Mouse (Mus musculus) macrophage (primary cell): ENCODE data around the gene P2rx5. TPM values are rescaled to one million over a fixed set of nuclear protein-coding genes. Genes with fewer than 3 reads are reported as not detected.

Source experiments
- H3K27ac ChIP-seq: fragments of 350-480 bp; formaldehyde crosslinking; 2 replicates; pipeline ENCODE4 v1.9.0; 2021
- H3K36me3 ChIP-seq: fragments of 350-480 bp; formaldehyde crosslinking; 2 replicates; pipeline ENCODE4 v1.9.0; 2021; ENCODE audit errors: inconsistent target
- H3K4me3 ChIP-seq: fragments of 350-480 bp; formaldehyde crosslinking; 2 replicates; pipeline ENCODE4 v1.9.0; 2021; ENCODE audit errors: inconsistent target
- H3K79me2 ChIP-seq: fragments of 350-480 bp; formaldehyde crosslinking; 2 replicates; pipeline ENCODE4 v1.9.0; 2021; ENCODE audit errors: inconsistent target
- WGBS: methylation state at CpG from one replicate; pipeline ENCODE4 v1.1.7; 2026; ENCODE audit warnings: inconsistent platforms; ENCODE audit not compliant: missing documents; 5-methylcytosine and 5-hydroxymethylcytosine counted together
- polyA plus RNA-seq: library from polyadenylated mRNA; stranded (reverse); fragments of 250-400 nt; gene quantifications from 3 replicates; pipeline ENCODE4 v1.2.4, GENCODE M21; 2018; ENCODE audit warnings: inconsistent platforms

Gene P2rx5
- polyA plus RNA-seq, 1 experiment from 2014 or later = 0.42 TPM

- H3K4me3 ChIP-seq = no peak overlapping the region
- no peak overlapping the region for H3K27ac ChIP-seq
- H3K79me2 ChIP-seq = no peaks in the 10 kb centered on the region
- no peaks in the 10 kb centered on the region for H3K36me3 ChIP-seq
- WGBS = 85% methylated on average over 6 of the region's 6 CpGs
These were observed 5.2 kb upstream of the P2rx5 start for GRCm38 (mm10) chr11:73155071-73155470.

- H3K36me3 ChIP-seq = no peaks in the 10 kb centered on the region
- WGBS = 54% methylated on average over 6 of the region's 6 CpGs
- no peak overlapping the region for H3K4me3 ChIP-seq
- no peak overlapping the region for H3K27ac ChIP-seq
- H3K79me2 ChIP-seq = no peaks in the 10 kb centered on the region
These were observed 585 bp downstream of the P2rx5 start for GRCm38 (mm10) chr11:73160811-73161200.

DNA sequence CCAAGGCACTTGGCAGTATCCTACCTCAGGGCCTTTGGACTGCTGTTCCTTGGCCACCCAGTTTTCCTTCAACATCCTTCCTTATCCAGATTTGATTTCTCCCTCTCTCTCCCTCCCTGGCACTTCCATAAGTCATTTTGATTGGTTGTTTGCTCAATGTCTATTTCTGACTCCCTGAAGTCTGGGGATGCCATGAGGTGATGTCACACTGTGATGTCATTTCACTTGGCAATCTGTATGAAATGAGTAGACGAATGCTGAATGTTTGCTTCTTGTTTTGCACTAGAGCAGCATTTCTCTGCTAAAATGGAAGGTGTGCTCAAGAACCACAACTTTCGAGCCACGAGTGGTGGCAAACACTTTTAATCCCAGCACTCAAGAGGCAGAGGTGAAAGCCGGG is 1.4 kb downstream of the P2rx5 start:
- Histone ChIP-seq H3K4me3 (no peak overlapping the region), H3K79me2 (no peaks in the 10 kb centered on the region), H3K27ac (no peak overlapping the region), H3K36me3 (no peaks in the 10 kb centered on the region)
- 80% methylated on average over 4 of the region's 4 CpGs for WGBS

- H3K27ac ChIP-seq = no peak overlapping the region
- 3% methylated on average over 5 of the region's 5 CpGs for WGBS
These were observed 2.1 kb downstream of the P2rx5 start for GRCm38 (mm10) chr11:73162284-73162683.

GRCm38 (mm10) chr11:73168071-73168470 is 7.8 kb downstream of the P2rx5 start:
- Histone ChIP-seq H3K36me3 (no peaks in the 10 kb centered on the region), H3K79me2 (peaks cover 15% of the 10 kb centered on the region; the same call in 1 of the 2 replicates), H3K4me3 (no peak overlapping the region), H3K27ac (no peak overlapping the region)
- 96% methylated on average over 8 of the region's 8 CpGs for WGBS

More at GRCm38 (mm10) chr11:73162284-73162683, 2.1 kb downstream of the P2rx5 start:
- no peak overlapping the region for H3K4me3 ChIP-seq
- H3K36me3 ChIP-seq = no peaks in the 10 kb centered on the region
- no peaks in the 10 kb centered on the region for H3K79me2 ChIP-seq

- WGBS = 83% methylated on average over 6 of the region's 6 CpGs
These were observed 8.4 kb downstream of the P2rx5 start for GRCm38 (mm10) chr11:73168576-73168975.

DNA sequence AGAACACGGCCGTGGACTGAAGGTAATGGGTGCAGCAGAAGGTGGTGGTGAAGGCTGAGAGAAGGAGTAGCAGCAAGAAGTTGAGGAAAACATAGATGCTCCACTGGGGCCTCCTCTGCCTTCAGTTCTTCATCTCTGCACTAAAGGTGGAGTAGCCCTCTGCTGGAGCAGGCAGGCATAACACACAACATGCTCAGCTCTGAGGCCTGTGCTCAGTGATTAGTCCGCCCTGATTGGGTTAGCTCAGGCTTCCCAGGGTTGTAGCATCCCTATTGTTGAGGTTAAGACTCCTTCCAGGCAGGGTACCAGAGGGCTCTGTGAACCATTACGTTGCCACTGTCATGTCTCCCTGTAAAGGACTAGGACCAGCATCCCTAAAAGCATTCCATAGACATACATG is 9.0 kb downstream of the P2rx5 start:
- WGBS = 69% methylated on average over 4 of the region's 4 CpGs
- no peak overlapping the region for H3K4me3 ChIP-seq
- H3K79me2 ChIP-seq = peaks cover 27% of the 10 kb centered on the region
- no peaks in the 10 kb centered on the region for H3K36me3 ChIP-seq
- H3K27ac ChIP-seq = no peak overlapping the region

More at GRCm38 (mm10) chr11:73168576-73168975, 8.4 kb downstream of the P2rx5 start:
- no peak overlapping the region for H3K27ac ChIP-seq
- peaks cover 20% of the 10 kb centered on the region for H3K79me2 ChIP-seq
- no peak overlapping the region for H3K4me3 ChIP-seq
- H3K36me3 ChIP-seq = no peaks in the 10 kb centered on the region

DNA sequence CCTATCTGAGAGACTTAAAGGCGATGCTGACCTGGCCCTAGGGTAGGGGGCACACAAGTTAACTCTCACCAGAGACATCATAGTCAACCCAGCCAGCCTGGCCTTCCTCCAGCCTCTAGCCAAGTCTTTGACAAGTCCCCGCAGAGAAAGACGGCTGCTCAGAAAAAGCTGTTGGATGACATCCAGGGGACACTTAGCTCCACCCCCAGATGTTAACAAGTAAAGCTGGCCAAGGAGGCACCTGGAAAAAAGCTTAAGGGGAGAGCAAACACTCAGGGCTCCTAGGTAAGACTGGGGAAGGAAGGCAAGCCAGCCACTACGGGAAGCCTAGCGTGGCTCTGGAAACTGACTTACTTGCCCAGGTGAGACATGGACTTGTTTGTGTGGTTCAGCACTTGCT is 12.0 kb downstream of the P2rx5 start:
- Histone ChIP-seq H3K27ac (no peak overlapping the region), H3K4me3 (no peak overlapping the region), H3K36me3 (no peaks in the 10 kb centered on the region), H3K79me2 (peaks cover 50% of the 10 kb centered on the region)
- WGBS = 60% methylated on average over 5 of the region's 5 CpGs

GRCm38 (mm10) chr11:73175612-73176011 is 15.4 kb downstream of the P2rx5 start:
- 36% methylated on average over 8 of the region's 8 CpGs for WGBS
- Histone ChIP-seq H3K36me3 (no peaks in the 10 kb centered on the region; the same call in 1 of the 2 replicates), H3K4me3 (peak overlapping the region; percentile 93), H3K27ac (0 out of 2 replicates have a peak overlapping the region, but pooled peaks have one; percentile 17), H3K79me2 (peaks cover 78% of the 10 kb centered on the region)

- 2% methylated on average over 13 of the region's 15 CpGs for WGBS
These were observed 16.0 kb downstream of the P2rx5 start for GRCm38 (mm10) chr11:73176186-73176585.

DNA sequence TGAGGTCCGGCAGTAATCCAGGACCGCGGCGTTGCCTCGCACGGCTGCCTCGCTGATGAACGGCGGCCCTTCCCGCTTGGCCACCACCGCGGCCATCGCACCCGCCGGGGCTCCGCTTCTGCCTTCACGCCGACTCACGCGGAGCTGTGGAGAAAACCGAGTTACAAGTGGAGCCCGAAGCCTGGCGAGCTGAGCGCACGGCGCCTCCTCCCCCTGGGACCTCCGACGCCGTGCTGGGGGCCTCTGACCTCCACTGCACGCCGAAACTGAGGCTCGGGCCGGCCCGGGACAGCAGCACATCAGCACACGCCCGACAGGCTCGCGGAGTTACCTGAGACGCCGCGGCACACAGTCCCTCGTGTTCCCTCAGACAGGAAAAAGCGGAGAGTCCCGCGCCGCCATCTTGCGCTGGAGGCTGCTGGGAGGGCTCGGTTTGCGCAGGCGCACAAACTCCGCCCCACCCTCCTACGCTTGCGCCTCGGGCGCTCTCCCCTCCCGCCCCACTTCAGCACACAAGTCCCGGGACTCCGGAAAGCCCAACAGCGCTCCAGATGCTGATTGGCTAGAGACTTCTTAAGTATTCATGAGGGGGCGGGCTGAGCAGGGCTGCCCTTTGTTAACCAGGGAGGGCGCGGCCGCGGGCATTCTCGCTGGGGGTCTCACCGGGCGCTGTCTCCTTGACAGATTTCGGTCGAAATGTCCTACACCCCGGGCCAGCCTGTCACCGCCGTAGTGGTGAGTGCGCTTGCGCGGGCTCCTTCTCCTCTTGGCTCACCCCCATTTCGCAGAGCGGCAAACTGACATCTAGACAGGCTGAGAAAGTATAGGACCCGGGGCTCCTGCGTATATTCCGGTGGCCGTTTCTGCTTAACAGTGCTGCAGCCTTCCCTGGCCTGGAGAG is 16.6 kb downstream of the P2rx5 start, which contains the start of the genes Emc6 and Tax1bp3:
Gene Emc6, minus strand, starts transcription at position 430 of the 901 bp plus-strand sequence.
Gene Tax1bp3, plus strand, starts transcription at position 476 of the 901 bp plus-strand sequence.
- Histone ChIP-seq H3K79me2 (peaks cover 74% of the 10 kb centered on the region), H3K27ac (peak within 1 kb of the TSS; percentile 81), H3K4me3 (peak within 1 kb of the TSS; percentile 93), H3K36me3 (no peaks in the 10 kb centered on the region; the same call in 1 of the 2 replicates)
- WGBS = under 1% methylated on average over 79 of the region's 81 CpGs

More at GRCm38 (mm10) chr11:73176186-73176585, 16.0 kb downstream of the P2rx5 start:
- H3K27ac ChIP-seq = peak overlapping the region; percentile 17; the same call in 1 of the 2 replicates
- H3K4me3 ChIP-seq = peak overlapping the region; percentile 93
- H3K79me2 ChIP-seq = peaks cover 78% of the 10 kb centered on the region
- H3K36me3 ChIP-seq = no peaks in the 10 kb centered on the region; the same call in 1 of the 2 replicates

DNA sequence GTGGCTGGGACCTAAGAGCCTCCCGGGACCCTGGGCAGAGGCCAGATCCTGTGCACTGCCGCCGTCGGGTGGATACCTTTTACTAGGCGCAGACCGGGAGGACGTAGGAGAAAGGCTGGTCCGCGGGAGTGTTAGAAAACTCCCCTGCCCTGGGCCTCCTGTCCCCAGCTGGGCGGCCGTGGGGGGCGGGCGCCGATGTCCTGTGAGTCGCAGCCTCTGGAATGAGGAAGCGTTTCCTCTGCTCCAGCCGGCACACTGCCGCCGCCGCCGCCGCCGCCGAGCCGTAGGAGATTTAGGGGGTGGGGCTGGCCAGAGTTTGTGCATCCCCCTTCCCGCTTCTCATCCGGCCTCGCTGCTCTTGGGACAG is 17.3 kb downstream of the P2rx5 start:
- H3K79me2 ChIP-seq = peaks cover 68% of the 10 kb centered on the region
- 1% methylated on average over 28 of the region's 28 CpGs for WGBS
- peak overlapping the region; percentile 81 for H3K27ac ChIP-seq
- peak overlapping the region; percentile 93 for H3K4me3 ChIP-seq
- peaks cover 4% of the 10 kb centered on the region; the same call in 1 of the 2 replicates for H3K36me3 ChIP-seq

DNA sequence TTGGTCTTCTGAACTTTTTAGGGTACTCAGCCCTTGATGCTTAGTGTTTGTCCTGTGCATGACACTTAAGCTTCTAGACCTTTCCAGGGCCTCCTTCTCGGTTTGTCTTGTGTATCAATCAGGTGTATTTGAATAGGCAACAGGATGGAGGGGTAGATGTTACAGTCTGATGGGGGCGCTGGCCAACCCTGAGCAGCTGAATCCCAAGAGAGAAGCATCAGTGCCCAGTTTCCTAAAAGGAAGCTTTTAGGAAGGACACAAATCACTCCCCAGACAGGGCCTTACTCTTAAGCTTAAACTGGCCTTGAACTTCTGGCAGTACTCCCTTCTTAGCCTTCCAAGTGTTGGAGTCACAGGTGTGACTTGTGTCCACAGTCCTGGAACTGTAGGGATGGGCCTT is 17.7 kb downstream of the P2rx5 start:
- peaks cover 4% of the 10 kb centered on the region; the same call in 1 of the 2 replicates for H3K36me3 ChIP-seq
- H3K27ac ChIP-seq = no peak overlapping the region
- H3K79me2 ChIP-seq = peaks cover 64% of the 10 kb centered on the region
- H3K4me3 ChIP-seq = peak overlapping the region; percentile 93
- WGBS = 32% methylated on average over 2 of the region's 2 CpGs

DNA sequence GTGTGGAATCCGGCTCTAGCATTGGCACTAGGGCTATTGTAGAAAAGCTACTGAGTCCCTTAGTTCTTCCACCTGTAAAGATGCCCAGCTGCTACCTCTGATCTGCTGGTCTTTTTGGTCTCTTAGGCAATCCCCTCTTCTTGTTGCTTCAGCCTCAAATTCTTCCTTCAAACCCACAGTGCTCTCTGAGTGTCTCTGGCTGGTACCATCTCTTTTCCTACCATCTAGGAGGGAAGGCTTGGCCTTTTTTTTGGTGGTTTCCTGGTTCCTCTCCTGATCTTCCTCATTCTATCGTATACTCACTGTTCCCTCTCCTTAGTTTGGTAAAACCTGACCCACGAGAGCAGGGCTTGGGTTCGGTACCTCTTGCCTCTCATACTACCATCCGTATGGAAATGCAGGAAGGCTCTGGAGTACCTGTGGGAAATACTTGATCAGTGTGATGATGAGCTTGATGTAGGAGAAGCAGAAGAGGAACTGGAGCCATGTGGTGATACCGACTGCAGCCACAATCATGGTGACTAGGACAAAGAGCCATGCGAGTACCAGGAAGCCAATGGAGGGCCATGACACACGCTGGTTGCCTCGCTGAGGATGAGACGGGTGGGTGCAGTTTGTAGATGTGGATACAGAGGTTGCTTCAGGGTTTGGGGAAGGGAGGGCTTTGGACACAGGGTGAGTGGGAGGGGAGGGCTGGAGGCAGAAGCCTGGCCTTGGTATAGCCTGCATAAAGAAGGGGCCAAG is 25.8 kb downstream of the P2rx5 start:
- no peaks in the 10 kb centered on the region for H3K79me2 ChIP-seq
- H3K36me3 ChIP-seq = peaks cover 68% of the 10 kb centered on the region
- 60% methylated on average over 10 of the region's 10 CpGs for WGBS
- no peak overlapping the region for H3K4me3 ChIP-seq
- H3K27ac ChIP-seq = peak overlapping the region; percentile 10; the same call in 1 of the 2 replicates
